Mouse (Mus musculus) MEL (cell line): ENCODE measurements around the gene Mss51. TPM values are rescaled to one million over a fixed set of nuclear protein-coding genes. Genes with fewer than 3 reads are reported as not detected.
A peak's percentile ranks its signal among the peaks of the same experiment; 100 is the strongest.

Experiments
- DNase-seq: peaks from one replicate; pipeline ENCODE4 v3.0.0; 2011; ENCODE audit warnings: low read depth, low spot score
- H3K27ac ChIP-seq: 2 replicates; pipeline ENCODE4 v1.5.1; 2012; ENCODE audit warnings: low read depth, mild to moderate bottlenecking, control low read depth, low read length, moderate library complexity; ENCODE audit not compliant: control insufficient read depth
- H3K27me3 ChIP-seq, 2 experiments: fragments of 150-350 bp in 1 of 2; sonication (generic) in 1 of 2; 2 replicates each; pipeline ENCODE4 v1.6.1; 2012; ENCODE audit warnings: low read length in 2 of 2, mild to moderate bottlenecking in 2 of 2, improper control_type of control experiment in 1 of 2, moderate library complexity in 1 of 2; ENCODE audit not compliant: insufficient read depth in 2 of 2, control insufficient read depth in 1 of 2
- H3K36me3 ChIP-seq, 2 experiments: 2 replicates each; pipeline ENCODE4 v1.6.1; 2012 to 2014; ENCODE audit warnings: low read length in 2 of 2, improper control_type of control experiment in 1 of 2, inconsistent platforms in 1 of 2, mild to moderate bottlenecking in 1 of 2; ENCODE audit not compliant: insufficient read depth in 2 of 2, control insufficient read depth in 1 of 2
- H3K4me1 ChIP-seq, 2 experiments: fragments of 150-350 bp in 1 of 2; sonication (generic) in 1 of 2; 2 replicates each; pipeline ENCODE4 v1.6.1; 2012; ENCODE audit warnings: low read length in 2 of 2, improper control_type of control experiment in 1 of 2, mild to moderate bottlenecking in 1 of 2; ENCODE audit not compliant: insufficient read depth in 2 of 2, control insufficient read depth in 1 of 2
- H3K4me3 ChIP-seq, 2 experiments: fragments of 150-350 bp in 1 of 2; sonication (generic) in 1 of 2; 2 replicates each; pipeline ENCODE4 v1.5.1; 2012; ENCODE audit warnings: low read depth in 2 of 2, low read length in 2 of 2, mild to moderate bottlenecking in 2 of 2, moderate library complexity in 2 of 2, control low read depth in 1 of 2, improper control_type of control experiment in 1 of 2; ENCODE audit not compliant: control insufficient read depth in 1 of 2, insufficient read depth in 1 of 2
- H3K79me2 ChIP-seq: 2 replicates; pipeline ENCODE4 v1.6.1; 2012; ENCODE audit warnings: mild to moderate bottlenecking, low read length, moderate library complexity; ENCODE audit not compliant: control insufficient read depth, poor library complexity, insufficient read depth
- H3K9ac ChIP-seq: 2 replicates; pipeline ENCODE4 v1.6.1; 2012; ENCODE audit warnings: low read depth, mild to moderate bottlenecking, control low read depth, low read length, moderate library complexity; ENCODE audit not compliant: control insufficient read depth, poor library complexity, severe bottlenecking
- H3K9me3 ChIP-seq: fragments of 150-350 bp; sonication (generic); replicated peaks from 2 replicates; pipeline ENCODE4 v1.6.1; 2012; ENCODE audit warnings: mild to moderate bottlenecking, low read length, improper control_type of control experiment, moderate library complexity; ENCODE audit not compliant: insufficient read depth
- E2F4 ChIP-seq: IDR thresholded peaks from 2 replicates; pipeline ENCODE4 v1.6.1; 2011; ENCODE audit warnings: low read depth, low read length, improper control_type of control experiment, borderline replicate concordance
- EP300 ChIP-seq, 2 experiments: IDR thresholded peaks; 2 replicates each; pipeline ENCODE4 v1.6.1; 2011; ENCODE audit warnings: improper control_type of control experiment in 2 of 2, low read length in 2 of 2, low read depth in 1 of 2, mild to moderate bottlenecking in 1 of 2
- ETS1 ChIP-seq: IDR thresholded peaks from 2 replicates; pipeline ENCODE4 v1.6.1; 2012; ENCODE audit warnings: low read depth, mild to moderate bottlenecking, inconsistent platforms, low read length, improper control_type of control experiment, moderate library complexity
- GABPA ChIP-seq: IDR thresholded peaks from 2 replicates; pipeline ENCODE4 v1.6.1; 2012; ENCODE audit warnings: low read depth, mild to moderate bottlenecking, inconsistent platforms, low read length, improper control_type of control experiment, moderate library complexity
- GATA1 ChIP-seq: IDR thresholded peaks from 2 replicates; pipeline ENCODE4 v1.6.1; 2011; ENCODE audit warnings: low read depth, low read length, improper control_type of control experiment
- HCFC1 ChIP-seq: IDR thresholded peaks from 2 replicates; pipeline ENCODE4 v1.6.1; 2012; ENCODE audit warnings: low read depth, mild to moderate bottlenecking, inconsistent platforms, low read length, improper control_type of control experiment, moderate library complexity
- KAT2A ChIP-seq: conservative IDR thresholded peaks from 2 replicates; pipeline ENCODE4 v1.6.1; 2012; ENCODE audit warnings: low read depth, low read length, improper control_type of control experiment, inconsistent platforms
- MAX ChIP-seq: IDR thresholded peaks from 2 replicates; pipeline ENCODE4 v1.6.1; 2011; ENCODE audit warnings: low read length, improper control_type of control experiment
- MAZ ChIP-seq: IDR thresholded peaks from 2 replicates; pipeline ENCODE4 v1.6.1; 2012; ENCODE audit warnings: low read depth, mild to moderate bottlenecking, inconsistent platforms, low read length, improper control_type of control experiment
- NELFE ChIP-seq: IDR thresholded peaks from 2 replicates; pipeline ENCODE4 v1.6.1; 2011; ENCODE audit warnings: low read depth, low read length, improper control_type of control experiment
- RAD21 ChIP-seq: IDR thresholded peaks from 2 replicates; pipeline ENCODE4 v1.6.1; 2011; ENCODE audit warnings: mild to moderate bottlenecking, low read depth, low read length, improper control_type of control experiment
- TAL1 ChIP-seq: IDR thresholded peaks from 2 replicates; pipeline ENCODE4 v1.6.1; 2012; ENCODE audit warnings: mild to moderate bottlenecking, inconsistent platforms, low read length, moderate library complexity, mixed read lengths
- USF1 ChIP-seq: IDR thresholded peaks from 2 replicates; pipeline ENCODE4 v1.6.1; 2014; ENCODE audit warnings: low read depth, mild to moderate bottlenecking, inconsistent platforms, low read length, improper control_type of control experiment, moderate library complexity
- ZC3H11A ChIP-seq: IDR thresholded peaks from 2 replicates; pipeline ENCODE4 v1.6.1; 2012; ENCODE audit warnings: low read depth, mild to moderate bottlenecking, inconsistent platforms, low read length, improper control_type of control experiment
- ZKSCAN1 ChIP-seq: IDR thresholded peaks from 2 replicates; pipeline ENCODE4 v1.6.1; 2012; ENCODE audit warnings: low read depth, mild to moderate bottlenecking, inconsistent platforms, low read length, improper control_type of control experiment, moderate library complexity
- polyA plus RNA-seq, 2 experiments: library from polyadenylated mRNA; stranded (reverse) in 1 of 2; unstranded in 1 of 2; fragments of >175 nt in 1 of 2; fragments of >200 nt in 1 of 2; gene quantifications; 2 replicates each; pipeline versions ENCODE4 v1.2.1 to v1.2.4; 2012; ENCODE audit warnings: low replicate concordance in 2 of 2, low read depth in 1 of 2; ENCODE audit not compliant: insufficient read length in 2 of 2, insufficient read depth in 1 of 2, missing spikeins in 1 of 2
- total RNA-seq: library from RNA; depleted of rRNA; stranded (reverse); fragments of 300-350 nt; gene quantifications from 2 replicates; pipeline ENCODE4 v1.2.3, GENCODE M21; 2012

The Mss51 gene
- total and polyA plus RNA-seq, 3 experiments: 0.62 to 1.1 TPM; not detected in 1

- H3K79me2 ChIP-seq: no peaks in the 10 kb centered on the region
- no peak overlapping the region for H3K9ac ChIP-seq
- H3K4me1 ChIP-seq: peaks cover 0 to 7% of the 10 kb centered on the region in 2 experiments; a peak in 2 of 4 replicates
- no peak overlapping the region for H3K27ac ChIP-seq
- no peak for TF ChIP-seq MAZ
- peak; percentile 72 for TF ChIP-seq GATA1
- peak in 1 of 2 experiments; percentile 53; a peak in 1 of 4 replicates for TF ChIP-seq EP300 (IDR thresholded peaks at IDR 0.05; ENCODE audit: low read depth in 1 of 2, low read length in 2 of 2)
- TF ChIP-seq MAX: no peak
- no peak for TF ChIP-seq ZC3H11A
- TF ChIP-seq USF1: no peak
- no peak for TF ChIP-seq E2F4
- no peak for TF ChIP-seq GABPA
- TF ChIP-seq ETS1: no peak
- no peak for TF ChIP-seq RAD21
- no peaks in the 10 kb centered on the region for H3K27me3 ChIP-seq
- peak; percentile 53 for DNase-seq
- no peaks in the 10 kb centered on the region for H3K9me3 ChIP-seq
- H3K4me3 ChIP-seq: no peak overlapping the region
- peaks cover 9 to 24% of the 10 kb centered on the region in 2 experiments for H3K36me3 ChIP-seq
Measured at GRCm38 (mm10) chr14:20529643-20530042, 32.9 kb upstream of the Mss51 start.

GRCm38 (mm10) chr14:20520179-20520578, 23.5 kb upstream of the Mss51 start:
- Histone ChIP-seq H3K36me3 (peaks cover 0 to 28% of the 10 kb centered on the region in 2 experiments; a peak in 2 of 4 replicates), H3K27ac (no peak overlapping the region), H3K79me2 (no peaks in the 10 kb centered on the region), H3K27me3 (no peaks in the 10 kb centered on the region), H3K9ac (no peak overlapping the region), H3K9me3 (no peaks in the 10 kb centered on the region), H3K4me1 (no peaks in the 10 kb centered on the region), H3K4me3 (no peak overlapping the region)
- TF ChIP-seq ZKSCAN1 (no peak), KAT2A (no peak)
- DNase-seq: no peak

GRCm38 (mm10) chr14:20508424-20508823, 11.7 kb upstream of the Mss51 start:
- Histone ChIP-seq H3K27ac (no peak overlapping the region), H3K36me3 (peaks cover 5 to 26% of the 10 kb centered on the region in 2 experiments)

More at GRCm38 (mm10) chr14:20508424-20508823, 11.7 kb upstream of the Mss51 start:
- Histone ChIP-seq H3K4me3 (no peak overlapping the region), H3K79me2 (no peaks in the 10 kb centered on the region), H3K9me3 (no peaks in the 10 kb centered on the region), H3K4me1 (peaks cover 3 to 4% of the 10 kb centered on the region in 2 experiments; a peak in 3 of 4 replicates), H3K9ac (no peak overlapping the region), H3K27me3 (no peaks in the 10 kb centered on the region)
- peak; percentile 12 for DNase-seq
- TF ChIP-seq HCFC1 (no peak), GATA1 (no peak), ZC3H11A (no peak), NELFE (no peak), TAL1 (no peak), MAX (no peak), RAD21 (no peak)
